Mouse (Mus musculus) forebrain, postnatal 0 days (tissue): ENCODE data around the gene Inha. TPM values are rescaled to one million over a fixed set of nuclear protein-coding genes. Genes with fewer than 3 reads are reported as not detected.

Source experiments
- ATAC-seq: fragments of 200-750 bp; cut with Nextera tagmentation; 2 replicates; pipeline ENCODE4 v1.8.0; 2017; ENCODE audit warnings: mild to moderate bottlenecking, moderate library complexity
- DNase-seq: peaks from one replicate; pipeline ENCODE4 v3.0.0-alpha.2; 2015
- H3K27ac ChIP-seq: fragments of 300-500 bp; sonication (generic); 2 replicates; pipeline ENCODE4 v1.5.1; 2014; ENCODE audit warnings: low read depth, mild to moderate bottlenecking, antibody characterized with exemption, low read length, moderate library complexity, mixed read lengths
- H3K27me3 ChIP-seq: fragments of 300-500 bp; sonication (generic); 2 replicates; pipeline ENCODE4 v1.6.1; 2014; ENCODE audit warnings: mild to moderate bottlenecking, low read length, mixed read lengths; ENCODE audit not compliant: insufficient read depth
- H3K36me3 ChIP-seq: fragments of 300-500 bp; sonication (generic); 2 replicates; pipeline ENCODE4 v1.6.1; 2014; ENCODE audit warnings: mild to moderate bottlenecking, moderate library complexity; ENCODE audit not compliant: insufficient read depth
- H3K4me1 ChIP-seq: fragments of 300-500 bp; sonication (generic); 2 replicates; pipeline ENCODE4 v1.6.1; 2014; ENCODE audit warnings: antibody characterized with exemption; ENCODE audit not compliant: insufficient read depth
- H3K4me2 ChIP-seq: fragments of 300-500 bp; sonication (generic); 2 replicates; pipeline ENCODE4 v1.6.1; 2014; ENCODE audit warnings: low read depth, mild to moderate bottlenecking, moderate library complexity
- H3K4me3 ChIP-seq: fragments of 300-500 bp; sonication (generic); 2 replicates; pipeline ENCODE4 v1.5.1; 2014; ENCODE audit warnings: low read depth, low read length, mixed read lengths
- H3K9ac ChIP-seq: fragments of 300-500 bp; sonication (generic); 2 replicates; pipeline ENCODE4 v1.6.1; 2014; ENCODE audit warnings: mild to moderate bottlenecking
- H3K9me3 ChIP-seq: fragments of 300-500 bp; sonication (generic); 2 replicates; pipeline ENCODE4 v1.6.1; 2016; ENCODE audit warnings: low read length
- CTCF ChIP-seq: sonication (generic); IDR thresholded peaks from 2 replicates; pipeline ENCODE4 v1.5.1; 2016; ENCODE audit warnings: antibody characterized with exemption, control low read depth, low read depth
- WGBS: fragments of 180-500 bp; shearing (Covaris S2); extraction: QIAGEN DNeasy Blood & Tissue Kit; methylation state at CpG from one replicate; pipeline ENCODE4 v1.1.7; 2014; 5-methylcytosine and 5-hydroxymethylcytosine counted together
- polyA plus RNA-seq: library from polyadenylated mRNA; unstranded; fragments of >200 nt; fragmentation: Nextera tagmentation; extraction: Ambion mirVana; gene quantifications from 2 replicates; pipeline ENCODE4 v1.2.1, GENCODE M21; 2015
- total RNA-seq: library from RNA; depleted of rRNA; stranded (reverse); fragments of >200 nt; gene quantifications from 2 replicates; pipeline ENCODE4 v1.2.3, GENCODE M21; 2014

Gene Inha
- total and polyA plus RNA-seq, 2 experiments from 2014 or later = 24.8 to 26.6 TPM

DNA sequence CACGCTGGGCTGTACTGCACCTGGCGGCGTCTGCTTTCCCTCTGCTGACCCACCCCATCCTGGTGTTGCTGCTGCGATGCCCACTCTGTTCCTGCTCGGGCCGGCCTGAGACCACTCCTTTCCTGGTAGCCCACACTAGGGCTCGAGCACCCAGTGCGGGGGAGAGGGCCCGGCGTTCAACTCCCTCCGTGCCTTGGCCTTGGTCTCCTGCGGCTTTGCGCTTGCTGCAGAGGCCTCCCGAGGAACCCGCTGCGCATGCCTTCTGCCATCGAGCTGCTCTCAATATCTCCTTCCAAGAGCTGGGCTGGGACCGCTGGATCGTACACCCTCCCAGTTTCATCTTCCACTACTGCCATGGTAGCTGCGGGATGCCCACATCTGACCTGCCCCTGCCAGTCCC is 2.7 kb downstream of the Inha start:
- Histone ChIP-seq H3K4me2 (no peak overlapping the region), H3K27ac (no peak overlapping the region), H3K27me3 (no peaks in the 10 kb centered on the region), H3K9ac (no peak overlapping the region), H3K36me3 (no peaks in the 10 kb centered on the region), H3K4me3 (no peak overlapping the region), H3K4me1 (peaks cover 5% of the 10 kb centered on the region; the same call in 1 of the 2 replicates), H3K9me3 (no peaks in the 10 kb centered on the region)
- no peak for TF ChIP-seq CTCF
- 58% methylated on average over 20 of the region's 20 CpGs for WGBS
- ATAC-seq = no peak
- DNase-seq = no peak

DNA sequence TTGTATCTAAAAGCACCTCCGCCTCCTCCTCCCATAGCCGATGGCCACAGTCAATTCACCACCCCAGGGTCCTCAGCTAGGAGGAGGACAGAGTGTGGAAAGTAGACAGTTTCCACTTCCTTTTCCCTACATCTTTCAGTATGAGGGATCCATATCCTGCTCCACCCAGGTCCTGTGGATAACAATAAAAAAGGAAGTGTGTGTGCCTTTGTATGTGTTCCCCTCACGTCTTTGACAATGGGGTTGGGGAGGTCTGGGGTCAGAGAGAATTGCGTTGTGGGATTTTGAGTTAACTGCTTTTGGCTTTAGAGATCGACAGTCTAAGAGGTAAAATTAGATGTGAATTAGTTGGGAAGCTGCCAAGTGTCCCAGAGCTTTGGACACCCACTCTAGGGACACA is 3.3 kb downstream of the Inha start:
- Histone ChIP-seq H3K27me3 (no peaks in the 10 kb centered on the region), H3K4me1 (no peaks in the 10 kb centered on the region), H3K4me3 (no peak overlapping the region), H3K36me3 (no peaks in the 10 kb centered on the region), H3K9me3 (no peaks in the 10 kb centered on the region), H3K9ac (no peak overlapping the region), H3K27ac (no peak overlapping the region), H3K4me2 (no peak overlapping the region)
- DNase-seq (no peak), ATAC-seq (no peak)
- TF ChIP-seq CTCF = no peak
- WGBS = 72% methylated on average over 5 of the region's 5 CpGs

DNA sequence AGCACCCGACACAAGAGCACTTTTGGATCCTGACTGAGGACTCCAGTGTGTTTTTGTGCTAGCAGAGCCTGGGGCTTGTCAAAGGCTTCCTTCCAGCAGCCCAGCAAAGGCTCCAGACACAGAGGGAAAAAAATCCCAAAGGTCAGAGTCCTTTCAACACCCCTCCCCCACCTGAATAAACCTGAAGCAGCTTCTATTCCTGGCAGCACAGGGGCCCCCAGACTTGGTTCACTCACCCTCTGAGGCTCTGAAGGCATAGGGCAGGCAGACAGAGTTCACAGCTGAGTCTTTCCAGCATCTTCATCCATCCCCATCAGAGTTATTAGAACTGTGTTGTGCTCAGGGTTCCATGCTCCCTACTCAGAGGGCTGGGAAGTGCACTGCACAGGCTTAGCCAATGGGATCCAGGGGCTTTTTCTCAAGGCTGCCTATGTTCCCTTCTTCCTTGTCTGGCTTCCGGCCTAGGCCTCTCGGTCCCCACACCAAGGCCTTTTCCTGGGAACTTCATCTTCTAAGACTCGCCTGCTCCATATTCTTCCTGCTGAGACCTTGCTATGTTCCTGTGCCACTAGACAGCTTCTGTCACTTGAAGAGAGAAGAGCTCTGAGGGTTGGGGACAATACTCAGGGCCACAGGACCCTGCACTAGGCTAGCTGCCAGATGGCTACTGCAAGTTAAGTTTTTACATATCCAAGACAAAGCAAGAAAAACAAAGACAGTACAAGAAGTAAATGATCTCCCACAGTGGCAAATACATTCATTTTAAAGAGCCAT is 4.7 kb downstream of the Inha start:
- Histone ChIP-seq H3K9me3 (no peaks in the 10 kb centered on the region), H3K9ac (no peak overlapping the region), H3K4me2 (no peak overlapping the region), H3K27me3 (no peaks in the 10 kb centered on the region), H3K36me3 (no peaks in the 10 kb centered on the region), H3K4me3 (no peak overlapping the region), H3K4me1 (no peaks in the 10 kb centered on the region), H3K27ac (no peak overlapping the region)
- DNase-seq (no peak), ATAC-seq (no peak)
- 61% methylated on average over 4 of the region's 4 CpGs for WGBS
- no peak for TF ChIP-seq CTCF

DNA sequence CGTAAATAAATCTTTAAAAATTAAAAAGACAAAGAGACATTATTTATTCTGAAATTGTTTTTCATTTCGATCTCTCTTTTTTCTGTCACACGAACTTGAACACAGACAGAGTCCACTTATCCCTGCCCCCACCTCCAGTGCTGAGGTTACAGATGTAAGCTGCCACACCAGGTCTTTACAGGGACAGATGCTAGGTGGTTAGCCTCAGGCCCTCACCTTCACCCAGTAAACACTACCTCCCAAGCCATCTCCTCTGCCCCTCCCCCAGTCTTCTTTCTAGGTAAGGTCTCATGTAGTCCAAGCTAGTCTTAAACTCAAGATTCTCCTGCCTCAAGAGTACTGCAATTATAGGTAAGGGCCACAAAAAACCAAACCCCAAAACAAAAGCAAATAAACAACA is 5.7 kb downstream of the Inha start:
- no peak overlapping the region for H3K4me3 ChIP-seq
- H3K27ac ChIP-seq = no peak overlapping the region
- no peak for DNase-seq
- H3K27me3 ChIP-seq = no peaks in the 10 kb centered on the region
- H3K36me3 ChIP-seq = no peaks in the 10 kb centered on the region
- ATAC-seq = no peak
- WGBS = 93% methylated on average over 3 of the region's 3 CpGs
- no peak overlapping the region for H3K9ac ChIP-seq
- no peak for TF ChIP-seq CTCF
- no peaks in the 10 kb centered on the region for H3K4me1 ChIP-seq
- no peaks in the 10 kb centered on the region for H3K9me3 ChIP-seq
- no peak overlapping the region for H3K4me2 ChIP-seq

DNA sequence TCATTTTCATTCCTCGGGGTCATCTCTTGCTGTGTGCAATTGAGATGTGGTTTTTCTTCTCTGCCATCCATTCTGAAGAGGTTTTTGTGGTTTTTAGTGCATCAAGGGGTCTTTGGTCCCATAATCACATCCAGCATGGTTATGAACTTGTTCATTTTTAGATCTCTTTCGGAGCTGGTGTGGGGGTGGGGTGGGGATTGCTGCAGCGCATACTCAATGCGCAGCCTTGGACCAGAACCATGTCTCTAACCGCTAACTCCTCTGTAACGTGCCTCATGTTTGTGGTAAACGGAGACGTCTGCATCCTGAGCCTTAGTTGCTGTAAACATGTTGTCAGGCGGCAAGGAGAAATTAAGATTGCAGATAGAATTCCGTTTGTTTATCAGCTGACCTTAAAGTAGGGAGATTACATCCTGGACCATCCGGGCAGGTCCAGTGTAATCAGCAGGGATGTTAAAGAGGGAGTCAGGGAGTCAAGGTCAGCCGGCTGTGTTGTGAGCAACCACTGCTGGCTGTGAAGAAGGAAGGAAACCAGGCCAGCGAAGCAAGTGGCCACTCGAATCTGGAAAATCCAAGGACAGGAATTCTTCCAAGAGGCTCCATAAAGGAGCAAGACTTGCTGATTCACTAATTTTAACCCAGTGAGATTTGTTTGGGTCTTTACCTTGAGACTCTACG is 10.0 kb downstream of the Inha start:
- DNase-seq (no peak), ATAC-seq (no peak)
- peaks cover 4% of the 10 kb centered on the region for H3K4me1 ChIP-seq
- no peak overlapping the region for H3K9ac ChIP-seq
- WGBS = 83% methylated on average over 15 of the region's 15 CpGs
- H3K27ac ChIP-seq = no peak overlapping the region
- H3K9me3 ChIP-seq = no peaks in the 10 kb centered on the region
- no peak for TF ChIP-seq CTCF
- no peak overlapping the region for H3K4me3 ChIP-seq
- no peaks in the 10 kb centered on the region for H3K27me3 ChIP-seq
- no peaks in the 10 kb centered on the region for H3K36me3 ChIP-seq
- H3K4me2 ChIP-seq = no peak overlapping the region

DNA sequence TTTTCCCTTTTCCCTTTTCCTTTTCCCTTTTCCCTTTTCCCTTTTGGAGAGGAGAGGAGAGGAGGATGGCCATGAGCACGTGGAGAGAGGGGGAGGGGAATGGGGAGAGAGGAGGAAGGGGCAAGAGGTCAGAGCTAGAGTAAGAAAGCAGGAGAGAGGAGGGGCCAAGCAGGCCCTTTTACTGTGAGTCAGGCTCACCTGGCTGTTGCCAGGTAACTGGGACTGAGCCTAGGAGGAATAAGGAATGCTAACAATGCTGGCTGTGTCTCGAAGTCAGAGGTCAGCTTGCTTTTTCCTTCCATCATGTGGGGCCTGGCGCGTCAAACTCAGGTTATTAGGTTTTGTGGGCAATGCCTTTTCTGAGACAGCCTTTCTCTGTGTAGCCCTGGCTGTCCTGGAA is 11.1 kb downstream of the Inha start:
- no peaks in the 10 kb centered on the region for H3K36me3 ChIP-seq
- WGBS = 67% methylated on average over 4 of the region's 4 CpGs
- TF ChIP-seq CTCF = no peak
- no peak for ATAC-seq
- no peak overlapping the region for H3K9ac ChIP-seq
- no peaks in the 10 kb centered on the region for H3K9me3 ChIP-seq
- DNase-seq = no peak
- no peak overlapping the region for H3K4me2 ChIP-seq
- H3K4me3 ChIP-seq = no peak overlapping the region
- peaks cover 4% of the 10 kb centered on the region for H3K4me1 ChIP-seq
- no peaks in the 10 kb centered on the region for H3K27me3 ChIP-seq
- H3K27ac ChIP-seq = no peak overlapping the region

DNA sequence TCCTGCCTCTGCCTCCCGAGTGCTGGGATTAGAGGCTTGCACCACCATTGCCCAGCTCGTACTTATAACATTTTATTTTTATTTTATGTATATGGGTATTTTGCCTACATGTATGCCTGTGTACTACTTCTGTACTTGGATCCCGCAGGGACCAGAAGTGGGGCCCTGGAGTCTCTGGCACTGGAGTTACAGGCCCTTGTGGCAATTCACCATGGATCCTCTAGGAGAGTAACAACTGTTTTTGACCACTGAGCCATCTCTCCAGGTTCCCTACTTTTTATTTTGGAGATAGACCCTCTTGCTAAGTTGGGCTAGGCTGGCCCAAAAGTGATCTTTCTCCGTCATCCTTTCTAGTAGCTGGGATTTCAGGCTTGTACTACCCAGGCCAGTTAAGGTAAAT is 11.6 kb downstream of the Inha start:
- no peak for TF ChIP-seq CTCF
- no peaks in the 10 kb centered on the region for H3K36me3 ChIP-seq
- H3K4me3 ChIP-seq = no peak overlapping the region
- H3K4me2 ChIP-seq = no peak overlapping the region
- no peaks in the 10 kb centered on the region for H3K27me3 ChIP-seq
- H3K4me1 ChIP-seq = peaks cover 4% of the 10 kb centered on the region
- WGBS = 92% methylated on average over 4 of the region's 4 CpGs
- DNase-seq (no peak), ATAC-seq (no peak)
- no peaks in the 10 kb centered on the region for H3K9me3 ChIP-seq
- no peak overlapping the region for H3K9ac ChIP-seq
- H3K27ac ChIP-seq = no peak overlapping the region
